Mouse (Mus musculus) embryonic facial prominence, embryonic 10.5 days (tissue): Measurements from ENCODE around the gene Prrg2. TPM values are rescaled to one million over a fixed set of nuclear protein-coding genes. Genes with fewer than 3 reads are reported as not detected.

Experiments used
- DNase-seq: peaks from one replicate; pipeline ENCODE4 v3.0.0-alpha.2; 2017; ENCODE audit warnings: low spot score
- H3K27ac ChIP-seq: fragments of 300-500 bp; sonication (generic); replicated peaks from 2 replicates; pipeline ENCODE4 v1.5.1; 2016; ENCODE audit warnings: mild to moderate bottlenecking
- H3K27me3 ChIP-seq: fragments of 300-500 bp; sonication (generic); replicated peaks from 2 replicates; pipeline ENCODE4 v1.6.1; 2016; ENCODE audit warnings: low read depth, mild to moderate bottlenecking; ENCODE audit not compliant: poor library complexity, severe bottlenecking
- H3K36me3 ChIP-seq: fragments of 300-500 bp; sonication (generic); replicated peaks from 2 replicates; pipeline ENCODE4 v1.6.1; 2016; ENCODE audit warnings: mild to moderate bottlenecking, moderate library complexity
- H3K4me1 ChIP-seq: fragments of 300-500 bp; sonication (generic); 2 replicates; pipeline ENCODE4 v1.6.1; 2016
- H3K4me3 ChIP-seq: fragments of 300-500 bp; sonication (generic); 2 replicates; pipeline ENCODE4 v1.5.1; 2016; ENCODE audit warnings: mild to moderate bottlenecking, moderate library complexity
- H3K9me3 ChIP-seq: fragments of 300-500 bp; sonication (generic); 2 replicates; pipeline ENCODE4 v1.6.1; 2016; ENCODE audit warnings: mild to moderate bottlenecking
- WGBS: fragments of 180-500 bp; shearing (Covaris S2); methylation state at CpG from one replicate; pipeline ENCODE4 v1.1.7; 2016; 5-methylcytosine and 5-hydroxymethylcytosine counted together
- polyA plus RNA-seq: library from polyadenylated mRNA; unstranded; fragments of >200 nt; fragmentation: Nextera tagmentation; extraction: Ambion mirVana; gene quantifications from 2 replicates; pipeline ENCODE4 v1.2.1, GENCODE M21; 2016

Prrg2 gene
- polyA plus RNA-seq, 1 experiment from 2014 or later = 24.4 TPM

DNA sequence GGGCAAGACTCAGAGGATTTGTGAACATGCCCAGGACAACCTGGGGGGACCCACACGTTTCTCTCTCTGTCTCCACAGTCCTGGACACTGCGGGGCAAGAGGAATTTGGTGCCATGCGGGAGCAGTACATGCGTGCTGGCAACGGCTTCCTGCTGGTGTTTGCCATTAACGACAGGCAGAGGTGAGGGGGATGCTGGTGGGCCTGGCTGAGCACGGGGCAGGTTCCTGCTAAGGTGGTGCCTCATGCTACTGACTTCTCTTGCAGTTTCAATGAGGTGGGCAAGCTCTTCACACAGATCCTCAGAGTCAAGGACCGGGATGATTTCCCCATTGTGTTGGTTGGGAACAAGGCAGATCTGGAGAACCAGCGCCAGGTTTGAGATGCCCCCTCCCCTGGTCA, 42.3 kb downstream of the Prrg2 start:
- H3K27me3 ChIP-seq = peaks cover 18% of the 10 kb centered on the region; the same call in 1 of the 2 replicates
- WGBS = 78% methylated on average over 9 of the region's 9 CpGs
- H3K36me3 ChIP-seq = no peaks in the 10 kb centered on the region
- no peak overlapping the region for H3K27ac ChIP-seq
- DNase-seq = no peak
- peaks cover 40% of the 10 kb centered on the region for H3K4me1 ChIP-seq
- no peaks in the 10 kb centered on the region for H3K9me3 ChIP-seq
- H3K4me3 ChIP-seq = 0 out of 2 replicates have a peak overlapping the region, but pooled peaks have one; percentile 5

DNA sequence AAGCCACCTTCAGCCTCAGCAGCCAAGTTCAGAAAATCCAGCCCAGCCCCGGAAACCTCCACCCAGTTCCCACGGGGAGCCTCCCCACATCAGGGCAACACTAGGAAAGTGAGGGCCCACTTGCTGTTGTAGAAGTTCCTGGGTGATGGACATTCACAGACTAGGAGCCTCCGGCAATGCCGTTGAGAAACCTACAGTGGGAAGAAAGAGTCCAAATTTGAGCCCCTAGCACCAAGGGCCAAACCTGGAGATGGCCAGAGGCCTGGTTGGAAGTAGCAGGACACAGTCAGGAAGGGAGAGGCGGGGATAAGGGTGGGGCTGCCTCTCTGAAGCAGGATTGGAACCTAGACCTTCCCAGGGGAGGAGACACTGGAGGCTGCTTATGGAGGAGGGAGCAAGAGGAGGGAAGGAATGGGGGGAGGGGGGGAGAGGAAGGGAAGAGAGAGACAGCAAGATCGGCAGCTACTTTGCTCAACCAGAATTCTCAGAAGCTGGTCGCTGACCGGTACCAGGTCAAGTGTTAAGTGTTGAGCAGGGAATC, 43.4 kb downstream of the Prrg2 start:
- Histone ChIP-seq H3K27ac (no peak overlapping the region), H3K4me3 (peak overlapping the region; percentile 98), H3K4me1 (peaks cover 50% of the 10 kb centered on the region)

DNA sequence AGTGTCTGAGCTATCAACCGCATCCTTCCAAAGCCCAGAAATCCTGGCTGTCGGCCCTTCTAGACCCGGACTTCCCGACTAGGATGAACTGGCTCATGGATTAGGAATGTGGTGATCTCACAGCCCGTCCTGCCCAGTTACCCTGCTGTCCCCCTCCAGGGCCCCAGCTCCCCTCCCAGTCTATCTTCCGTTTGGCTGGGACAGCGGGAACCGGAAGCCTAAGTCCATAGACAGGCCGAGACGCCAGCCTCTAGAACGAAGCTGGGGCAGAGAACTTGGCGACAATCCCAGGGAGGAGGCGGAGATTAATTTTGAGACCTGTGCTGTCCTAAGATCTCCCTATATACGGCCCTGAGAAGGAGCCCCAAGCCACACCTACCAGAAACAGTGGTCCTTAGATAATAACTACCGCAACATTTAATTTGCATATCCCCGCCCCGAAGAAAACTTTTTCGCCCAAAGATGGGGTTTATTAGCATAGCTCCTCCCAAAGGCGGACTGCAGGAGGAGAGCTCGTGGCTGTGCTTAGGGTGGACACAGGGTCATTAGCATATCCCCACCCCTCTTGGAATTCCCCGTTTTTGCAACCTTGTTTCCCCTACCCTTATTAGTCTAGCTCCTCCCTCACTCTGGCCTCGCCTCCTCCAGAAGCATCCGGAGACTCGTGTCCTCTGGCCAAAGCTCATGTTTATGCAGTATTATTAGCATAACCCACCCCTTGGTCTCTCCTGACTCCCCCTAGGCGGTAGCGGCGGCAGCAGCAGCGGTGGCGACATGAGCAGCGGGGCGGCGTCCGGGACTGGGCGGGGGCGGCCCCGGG, 45.0 kb downstream of the Prrg2 start, which contains the start of gene Rras:
Rras (plus strand) TSS at position 720 of the 820 bp plus-strand sequence.
- Histone ChIP-seq H3K27me3 (peaks cover 18% of the 10 kb centered on the region; the same call in 1 of the 2 replicates), H3K9me3 (no peaks in the 10 kb centered on the region), H3K27ac (peak within 1 kb of the TSS; percentile 96), H3K4me1 (peaks cover 51% of the 10 kb centered on the region), H3K4me3 (peak within 1 kb of the TSS; percentile 98), H3K36me3 (peaks cover 20% of the 10 kb centered on the region)
- under 1% methylated on average over 36 of the region's 36 CpGs for WGBS
- DNase-seq = peak; percentile 92

More for the DNA sequence above, 43.4 kb downstream of the Prrg2 start:
- 31% methylated on average over 8 of the region's 8 CpGs for WGBS
- Histone ChIP-seq H3K36me3 (peaks cover 3% of the 10 kb centered on the region), H3K27me3 (peaks cover 18% of the 10 kb centered on the region; the same call in 1 of the 2 replicates), H3K9me3 (no peaks in the 10 kb centered on the region)
- no peak for DNase-seq

DNA sequence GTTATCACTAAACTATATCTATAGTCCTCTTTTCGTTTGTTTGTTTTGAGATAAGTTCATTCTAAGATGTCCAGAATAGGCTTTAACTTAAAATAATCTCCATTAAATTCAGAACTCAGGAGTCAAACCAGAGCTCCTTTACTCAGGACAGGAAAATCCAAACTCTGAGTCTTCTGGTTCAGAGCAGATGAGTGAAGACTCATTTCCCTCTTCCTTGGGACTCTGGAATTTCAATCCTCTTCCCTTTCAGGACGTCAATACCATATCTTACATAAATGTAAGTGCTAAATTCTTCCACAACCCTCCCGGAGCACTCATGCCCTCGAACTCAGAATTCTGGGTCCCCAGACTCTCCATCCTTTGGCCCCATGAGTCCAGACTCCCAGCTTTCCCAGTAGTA, 45.7 kb downstream of the Prrg2 start:
- DNase-seq = no peak
- Histone ChIP-seq H3K4me3 (peak overlapping the region; percentile 98), H3K27ac (peak overlapping the region; percentile 96), H3K9me3 (no peaks in the 10 kb centered on the region), H3K36me3 (peaks cover 27% of the 10 kb centered on the region), H3K4me1 (peaks cover 51% of the 10 kb centered on the region), H3K27me3 (peaks cover 18% of the 10 kb centered on the region; the same call in 1 of the 2 replicates)
- 2% methylated on average over 4 of the region's 4 CpGs for WGBS

DNA sequence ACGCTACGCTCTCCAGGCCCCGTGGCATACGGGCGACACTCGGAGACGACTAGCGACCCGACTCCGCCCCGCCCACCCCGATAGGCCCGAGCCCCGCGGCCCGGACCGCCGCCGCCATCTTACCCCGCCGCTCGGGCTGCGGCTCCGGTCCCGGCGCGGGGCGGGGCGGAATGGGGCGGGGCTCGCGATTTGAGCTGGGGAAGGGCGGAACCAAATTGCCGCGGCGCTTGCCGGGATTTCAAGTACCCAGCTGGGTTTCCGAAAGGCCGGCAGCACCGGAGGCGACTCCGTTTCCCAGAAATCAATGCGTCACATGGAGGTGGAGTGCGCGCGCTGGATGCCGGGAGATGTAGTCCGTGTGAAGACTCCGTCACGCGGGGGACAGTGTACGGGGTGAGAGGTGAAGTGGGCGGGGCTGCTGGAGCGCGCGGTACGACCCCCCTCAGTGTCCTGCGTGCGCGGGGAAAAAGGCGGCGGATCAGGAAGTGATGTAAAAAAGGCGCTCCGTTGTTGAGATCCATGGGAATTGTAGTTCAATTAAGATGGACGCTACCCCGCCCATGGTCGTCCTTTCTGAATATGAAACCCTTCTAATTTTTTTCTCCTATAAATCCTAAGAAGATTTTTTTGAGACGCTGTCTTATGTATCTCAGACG, 46.4 kb downstream of the Prrg2 start, which contains the start of gene Scaf1:
Scaf1 (minus strand) TSS at position 407 of the 656 bp plus-strand sequence.
- Histone ChIP-seq H3K9me3 (no peaks in the 10 kb centered on the region), H3K36me3 (peaks cover 33% of the 10 kb centered on the region), H3K27me3 (peaks cover 18% of the 10 kb centered on the region; the same call in 1 of the 2 replicates), H3K27ac (peak within 1 kb of the TSS; percentile 96), H3K4me3 (peak within 1 kb of the TSS; percentile 98), H3K4me1 (peaks cover 49% of the 10 kb centered on the region)
- DNase-seq = peak; percentile 100
- WGBS = under 1% methylated on average over 69 of the region's 69 CpGs

DNA sequence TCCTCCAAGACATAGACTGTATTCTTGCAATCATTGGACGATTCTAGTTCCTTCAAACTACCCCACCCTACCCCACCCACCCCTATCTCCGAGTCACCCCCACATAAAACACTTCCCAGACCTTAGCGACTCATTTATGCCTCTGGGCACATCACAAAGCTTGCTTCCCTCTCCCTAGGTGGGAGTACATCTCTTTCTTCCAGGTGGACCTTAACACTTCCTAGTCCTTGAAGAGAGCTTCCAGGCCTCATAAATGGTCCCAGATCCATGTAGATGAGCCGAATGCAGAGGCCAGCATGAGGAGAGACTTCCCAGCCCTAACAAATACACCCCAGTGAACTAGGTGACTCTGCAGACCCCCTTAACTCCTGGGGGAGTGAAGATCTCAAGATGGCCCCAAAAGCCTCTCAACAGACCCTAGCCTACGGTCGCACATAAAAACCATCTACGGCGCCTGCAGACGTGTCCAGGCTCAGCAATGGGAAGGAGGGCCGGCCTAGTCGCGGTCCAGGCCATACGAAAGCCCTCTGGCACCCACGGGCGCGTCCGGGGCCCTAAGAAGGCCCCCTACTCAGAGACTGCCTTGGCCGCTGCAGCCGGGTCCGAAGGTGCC, 47.0 kb downstream of the Prrg2 start:
- DNase-seq = no peak
- Histone ChIP-seq H3K27ac (peak overlapping the region; percentile 96), H3K4me1 (peaks cover 47% of the 10 kb centered on the region), H3K4me3 (peak overlapping the region; percentile 98), H3K27me3 (peaks cover 15% of the 10 kb centered on the region; the same call in 1 of the 2 replicates), H3K36me3 (peaks cover 40% of the 10 kb centered on the region), H3K9me3 (no peaks in the 10 kb centered on the region)
- WGBS = 2% methylated on average over 20 of the region's 20 CpGs

DNA sequence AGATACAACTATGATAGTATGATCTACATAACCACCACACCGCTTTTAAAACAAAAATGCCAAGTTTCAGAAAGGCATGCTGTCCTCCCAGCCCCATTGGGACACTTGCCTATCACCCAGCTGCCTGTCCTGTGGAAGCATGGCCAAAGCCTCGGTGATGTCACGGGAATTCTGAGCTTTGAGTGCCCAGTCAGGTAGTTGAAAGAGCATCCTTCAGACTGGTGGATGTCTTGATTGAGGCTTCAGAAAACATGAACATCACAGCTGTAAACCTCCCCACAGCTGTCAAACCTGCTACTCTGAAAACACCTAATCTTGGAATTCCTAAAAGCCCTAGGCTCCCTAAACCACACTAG, 48.4 kb downstream of the Prrg2 start:
- H3K27me3 ChIP-seq = peaks cover 7% of the 10 kb centered on the region; the same call in 1 of the 2 replicates
- peaks cover 53% of the 10 kb centered on the region for H3K36me3 ChIP-seq
- no peak for DNase-seq
- H3K4me1 ChIP-seq = peaks cover 35% of the 10 kb centered on the region
- peak overlapping the region; percentile 98; the same call in 1 of the 2 replicates for H3K4me3 ChIP-seq
- 96% methylated on average over 3 of the region's 3 CpGs for WGBS
- H3K27ac ChIP-seq = no peak overlapping the region
- H3K9me3 ChIP-seq = no peaks in the 10 kb centered on the region

DNA sequence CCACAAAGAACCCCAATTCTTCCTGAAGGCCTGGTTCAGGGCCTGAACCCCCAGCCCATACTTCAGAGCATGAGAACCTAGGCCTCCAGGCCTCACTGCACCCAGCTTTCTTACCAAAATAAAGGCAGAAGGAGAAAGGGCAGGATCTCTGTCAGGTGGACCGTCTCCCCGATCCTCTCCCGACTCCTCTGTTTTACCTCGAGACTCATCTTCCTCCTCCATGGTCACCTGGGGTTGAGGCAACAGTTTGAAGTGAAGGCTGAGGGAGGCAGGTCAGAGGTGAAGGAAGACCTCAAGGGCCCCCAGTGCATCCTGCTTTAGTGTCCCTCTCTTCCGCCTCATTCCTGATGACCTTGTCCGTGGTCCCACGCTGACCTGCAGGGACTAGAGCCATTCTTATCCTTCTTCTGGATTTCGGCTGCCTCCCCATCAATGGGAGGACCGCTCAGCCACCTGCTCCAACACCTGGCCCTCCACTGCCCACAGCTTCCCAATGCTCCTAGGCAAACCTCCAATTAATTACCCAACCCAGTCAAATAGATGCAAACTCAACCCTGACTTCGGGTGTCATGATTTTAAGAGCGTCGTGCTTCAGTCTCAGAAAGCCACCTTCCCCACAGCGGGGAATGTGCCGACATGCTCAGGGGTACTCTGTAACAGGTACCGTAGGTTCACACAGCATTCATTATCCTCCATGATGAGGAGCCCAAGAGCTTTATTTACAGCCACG, 48.9 kb downstream of the Prrg2 start:
- 0 out of 2 replicates have a peak overlapping the region, but pooled peaks have one; percentile 98 for H3K4me3 ChIP-seq
- no peak for DNase-seq
- no peak overlapping the region for H3K27ac ChIP-seq
- no peaks in the 10 kb centered on the region for H3K9me3 ChIP-seq
- 95% methylated on average over 16 of the region's 16 CpGs for WGBS
- peaks cover 59% of the 10 kb centered on the region for H3K36me3 ChIP-seq
- peaks cover 30% of the 10 kb centered on the region for H3K4me1 ChIP-seq
- peaks cover 2% of the 10 kb centered on the region; the same call in 1 of the 2 replicates for H3K27me3 ChIP-seq

DNA sequence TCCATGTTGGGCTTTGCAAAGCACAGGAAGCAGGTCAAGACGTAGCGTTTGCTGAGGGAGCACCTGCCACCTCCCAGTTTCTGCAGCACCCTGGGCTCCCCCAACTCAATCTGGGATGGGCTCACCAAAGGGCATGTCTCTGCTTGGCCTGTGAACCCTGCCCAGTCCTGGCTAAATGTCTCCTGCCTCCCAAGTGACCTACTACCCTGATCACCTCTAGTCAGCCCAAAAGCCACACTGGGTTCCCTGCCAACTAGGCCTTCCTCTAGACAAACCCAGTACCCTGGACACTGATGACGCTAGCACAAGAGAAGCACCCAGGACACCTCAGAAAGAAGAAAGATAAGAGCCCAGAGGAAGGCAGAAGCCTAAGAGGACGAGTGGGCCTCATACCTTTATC, 49.7 kb downstream of the Prrg2 start:
- Histone ChIP-seq H3K36me3 (peaks cover 66% of the 10 kb centered on the region), H3K27ac (no peak overlapping the region), H3K9me3 (no peaks in the 10 kb centered on the region), H3K4me3 (no peak overlapping the region; the same call in 1 of the 2 replicates), H3K27me3 (no peaks in the 10 kb centered on the region), H3K4me1 (peaks cover 23% of the 10 kb centered on the region)
- 89% methylated on average over 4 of the region's 4 CpGs for WGBS
- DNase-seq = no peak

DNA sequence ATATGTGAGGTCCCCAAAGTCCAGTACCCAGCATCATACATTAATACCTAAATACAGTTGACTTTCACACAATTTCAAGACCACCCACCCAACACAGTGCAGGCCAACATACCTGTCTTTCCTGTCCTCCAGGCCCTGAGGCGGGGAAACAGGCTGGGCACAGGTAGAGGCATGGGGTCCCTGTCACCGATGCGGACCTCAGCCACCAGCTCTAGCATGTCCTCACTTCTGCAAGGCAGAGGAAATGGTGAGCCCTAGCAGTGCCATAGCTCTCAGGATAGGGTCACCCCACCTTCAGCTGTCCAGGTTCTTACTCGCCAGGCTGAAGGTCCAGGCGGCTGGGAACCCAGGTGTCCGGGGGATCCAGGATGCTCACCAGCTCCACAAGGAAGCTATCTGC, 50.5 kb downstream of the Prrg2 start:
- peak overlapping the region; percentile 16; the same call in 1 of the 2 replicates for H3K4me3 ChIP-seq
- peaks cover 74% of the 10 kb centered on the region for H3K36me3 ChIP-seq
- H3K27me3 ChIP-seq = no peaks in the 10 kb centered on the region
- H3K27ac ChIP-seq = no peak overlapping the region
- no peaks in the 10 kb centered on the region for H3K9me3 ChIP-seq
- 97% methylated on average over 6 of the region's 6 CpGs for WGBS
- no peak for DNase-seq
- H3K4me1 ChIP-seq = peaks cover 19% of the 10 kb centered on the region

DNA sequence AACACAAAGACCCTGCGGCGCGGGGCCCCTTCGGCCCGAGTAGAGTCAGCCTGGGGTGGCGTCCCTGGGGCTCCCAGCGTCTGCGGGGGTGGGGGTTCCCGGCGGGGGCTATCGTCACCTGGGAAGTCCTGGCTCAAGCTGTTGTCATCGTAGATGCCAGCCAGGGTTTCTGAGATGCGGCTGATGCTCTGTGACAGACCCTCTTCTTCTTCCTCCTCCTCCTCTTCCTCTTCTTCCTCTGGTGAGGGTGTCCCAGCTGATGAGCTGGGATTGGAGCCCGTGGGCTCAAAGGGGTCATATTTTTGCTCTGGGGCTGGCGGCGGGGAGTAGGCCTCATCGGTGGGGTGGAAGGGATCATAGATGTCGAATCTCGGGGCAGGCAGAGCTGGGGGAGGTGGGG, 54.1 kb downstream of the Prrg2 start:
- 95% methylated on average over 19 of the region's 19 CpGs for WGBS

More for the DNA sequence above, 54.1 kb downstream of the Prrg2 start:
- no peaks in the 10 kb centered on the region for H3K27me3 ChIP-seq
- H3K36me3 ChIP-seq = peaks cover 100% of the 10 kb centered on the region
- H3K4me1 ChIP-seq = 0 out of 2 replicates have a peak, but pooled peaks cover 3% of the 10 kb centered on the region
- no peak overlapping the region for H3K27ac ChIP-seq
- no peaks in the 10 kb centered on the region for H3K9me3 ChIP-seq
- no peak for DNase-seq
- H3K4me3 ChIP-seq = no peak overlapping the region; the same call in 1 of the 2 replicates
